Mouse (Mus musculus): ENCODE measurements around the gene Dync1li2.

Gene Dync1li2

GRCm38 (mm10) chr8:104380961-104381411, 61.9 kb downstream of the Dync1li2 start:
- DNase-seq (ENCODE audit: low spot score), result no peak

DNA sequence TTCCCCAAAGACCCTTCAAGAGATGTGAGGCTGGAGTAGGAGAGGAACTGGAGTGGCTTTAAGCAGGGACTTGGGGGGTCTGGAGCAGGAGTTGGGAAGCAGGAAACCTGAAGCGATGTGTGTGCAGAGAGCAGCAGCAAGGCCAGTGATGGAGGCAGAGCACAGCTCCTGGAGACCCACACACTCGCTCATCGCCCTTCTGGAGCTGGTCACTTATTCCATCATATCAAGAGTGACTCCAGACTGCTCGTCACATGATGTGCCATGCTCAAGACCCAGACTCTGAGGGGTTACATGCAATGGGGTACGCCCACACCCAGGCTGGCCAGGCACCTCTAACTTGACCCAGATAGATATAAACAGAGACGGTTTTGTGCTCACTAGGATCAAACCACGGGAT, 62.6 kb downstream of the Dync1li2 start:
- DNase-seq (ENCODE audit: low spot score), result no peak

- DNase-seq (ENCODE audit: low spot score), result peak; percentile 77
Measured at GRCm38 (mm10) chr8:104379301-104379836, 63.5 kb downstream of the Dync1li2 start.

DNA sequence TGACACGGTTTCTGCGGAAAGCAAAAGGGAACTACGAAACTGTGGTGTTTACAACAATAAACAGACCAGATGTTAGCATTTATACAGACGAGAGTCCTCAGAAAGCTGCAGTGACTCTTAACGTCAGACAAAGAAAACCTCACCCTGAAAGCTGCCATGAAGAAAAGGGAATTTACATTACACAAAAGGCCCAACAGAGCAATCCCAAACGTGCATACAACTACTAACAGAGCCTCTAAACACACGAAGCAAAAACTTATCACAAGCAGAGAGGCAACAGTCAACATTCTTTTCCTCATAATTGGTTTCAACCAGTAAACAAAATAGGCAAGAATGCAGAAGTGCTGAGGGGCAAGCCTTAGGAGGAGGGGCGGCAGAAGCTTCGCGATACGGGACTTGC, 66.2 kb downstream of the Dync1li2 start:
- DNase-seq (ENCODE audit: low spot score), result no peak

DNA sequence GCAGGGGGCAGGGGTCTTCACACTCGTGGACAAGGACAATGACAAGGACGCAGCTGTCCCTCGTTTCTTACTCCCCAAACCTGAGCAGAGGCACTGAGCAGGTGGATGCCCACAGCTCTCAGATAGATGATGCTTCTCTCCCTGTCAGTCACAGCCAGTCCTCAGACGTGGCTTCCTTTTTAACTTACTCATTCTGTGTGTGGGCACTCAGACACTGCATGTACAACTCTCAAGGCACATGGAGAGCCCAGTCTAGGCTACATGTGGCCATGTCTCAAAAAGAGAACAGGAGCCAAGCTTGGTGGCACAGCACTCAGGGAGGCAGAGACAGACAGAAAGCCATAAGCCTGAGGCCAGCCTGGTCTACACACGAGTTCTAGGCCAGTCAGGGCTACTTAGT, 66.9 kb downstream of the Dync1li2 start:
- no peak for DNase-seq (ENCODE audit: low spot score)

- no peak for DNase-seq (ENCODE audit: low spot score)
Measured at GRCm38 (mm10) chr8:104374864-104375846, 67.7 kb downstream of the Dync1li2 start.

GRCm38 (mm10) chr8:104374269-104374668, 68.6 kb downstream of the Dync1li2 start:
- no peak for DNase-seq (ENCODE audit: low spot score)

DNA sequence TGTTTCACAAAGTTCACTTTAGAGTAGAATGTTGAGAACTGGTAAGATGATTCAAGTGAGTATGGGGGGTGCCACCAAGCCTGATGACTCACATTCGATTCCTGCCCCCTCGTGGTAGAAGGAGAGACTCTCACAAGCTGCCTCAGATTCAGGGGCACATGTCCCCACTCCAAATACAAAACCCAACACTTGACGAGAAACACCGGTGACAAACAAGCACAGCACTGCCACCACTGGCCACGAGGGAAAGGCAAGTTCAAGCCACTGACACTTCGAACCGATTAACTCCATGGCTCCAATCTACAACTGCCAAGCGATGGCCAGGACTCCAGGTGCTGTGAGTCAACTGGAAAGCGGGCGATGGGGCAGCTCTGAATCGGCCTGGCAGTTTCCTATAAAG, 69.1 kb downstream of the Dync1li2 start:
- no peak for DNase-seq (ENCODE audit: low spot score)

- no peak for DNase-seq (ENCODE audit: low spot score)
Measured at GRCm38 (mm10) chr8:104371121-104371520, 71.7 kb downstream of the Dync1li2 start.

DNA sequence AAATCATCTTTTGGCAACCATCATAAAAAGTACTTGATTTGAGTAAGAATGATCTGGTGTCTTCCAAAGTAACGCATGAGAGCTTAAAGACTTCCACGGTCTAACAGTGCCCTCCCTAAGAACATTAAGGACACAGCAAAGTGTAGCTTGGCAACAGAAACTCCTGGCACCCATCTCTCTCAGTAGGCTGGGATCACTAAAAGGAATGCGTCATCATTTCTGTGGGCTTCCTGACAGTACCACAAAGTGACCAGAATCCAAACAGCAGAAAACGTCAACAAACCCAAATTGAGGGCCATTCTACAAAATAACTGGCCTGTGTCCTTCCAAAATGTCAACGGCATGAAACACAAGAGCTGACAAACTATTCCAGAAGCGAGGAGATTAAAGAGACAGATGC, 72.8 kb downstream of the Dync1li2 start:
- DNase-seq (ENCODE audit: low spot score), result no peak

- DNase-seq (ENCODE audit: low spot score), result no peak
Measured at GRCm38 (mm10) chr8:104369591-104369990, 73.3 kb downstream of the Dync1li2 start.

Measured in embryo, embryonic 10.5 days (tissue).